Mouse (Mus musculus) embryonic facial prominence, embryonic 10.5 days (tissue): Measurements from ENCODE around the gene Adap1. TPM values are rescaled to one million over a fixed set of nuclear protein-coding genes. Genes with fewer than 3 reads are reported as not detected.
A peak's percentile ranks its signal among the peaks of the same experiment; 100 is the strongest.
"Not testable (repeated sequence)": the region's sequence is repeated elsewhere in the genome, so short reads cannot be mapped to it uniquely, and the experiment has no call there.

Experiments
- DNase-seq: peaks from one replicate; pipeline ENCODE4 v3.0.0-alpha.2; 2017; ENCODE audit warnings: low spot score
- H3K27ac ChIP-seq: fragments of 300-500 bp; sonication (generic); replicated peaks from 2 replicates; pipeline ENCODE4 v1.5.1; 2016; ENCODE audit warnings: mild to moderate bottlenecking
- H3K27me3 ChIP-seq: fragments of 300-500 bp; sonication (generic); replicated peaks from 2 replicates; pipeline ENCODE4 v1.6.1; 2016; ENCODE audit warnings: low read depth, mild to moderate bottlenecking; ENCODE audit not compliant: poor library complexity, severe bottlenecking
- H3K36me3 ChIP-seq: fragments of 300-500 bp; sonication (generic); replicated peaks from 2 replicates; pipeline ENCODE4 v1.6.1; 2016; ENCODE audit warnings: mild to moderate bottlenecking, moderate library complexity
- H3K4me1 ChIP-seq: fragments of 300-500 bp; sonication (generic); 2 replicates; pipeline ENCODE4 v1.6.1; 2016
- H3K4me3 ChIP-seq: fragments of 300-500 bp; sonication (generic); 2 replicates; pipeline ENCODE4 v1.5.1; 2016; ENCODE audit warnings: mild to moderate bottlenecking, moderate library complexity
- H3K9me3 ChIP-seq: fragments of 300-500 bp; sonication (generic); 2 replicates; pipeline ENCODE4 v1.6.1; 2016; ENCODE audit warnings: mild to moderate bottlenecking
- WGBS: fragments of 180-500 bp; shearing (Covaris S2); methylation state at CpG from one replicate; pipeline ENCODE4 v1.1.7; 2016; 5-methylcytosine and 5-hydroxymethylcytosine counted together
- polyA plus RNA-seq: library from polyadenylated mRNA; unstranded; fragments of >200 nt; fragmentation: Nextera tagmentation; extraction: Ambion mirVana; gene quantifications from 2 replicates; pipeline ENCODE4 v1.2.1, GENCODE M21; 2016

The Adap1 gene
- polyA plus RNA-seq, 1 experiment from 2014 or later = 0.51 TPM

- no peak for DNase-seq
Measured at GRCm38 (mm10) chr5:139345364-139345714, 19.9 kb upstream of the Adap1 start.

GRCm38 (mm10) chr5:139344687-139345363 is 19.4 kb upstream of the Adap1 start:
- H3K4me3 ChIP-seq = peak overlapping the region; percentile 87
- under 1% methylated on average over 33 of the region's 33 CpGs for WGBS
- H3K36me3 ChIP-seq = peaks cover 30% of the 10 kb centered on the region
- no peaks in the 10 kb centered on the region for H3K9me3 ChIP-seq
- H3K27me3 ChIP-seq = peaks cover 9% of the 10 kb centered on the region
- peaks cover 30% of the 10 kb centered on the region for H3K4me1 ChIP-seq
- H3K27ac ChIP-seq = peak overlapping the region; percentile 93
- DNase-seq = peak; percentile 96

More at GRCm38 (mm10) chr5:139345364-139345714, 19.9 kb upstream of the Adap1 start:
- WGBS = 13% methylated on average over 5 of the region's 5 CpGs
- Histone ChIP-seq H3K27me3 (peaks cover 9% of the 10 kb centered on the region), H3K4me3 (peak overlapping the region; percentile 87), H3K27ac (peak overlapping the region; percentile 93), H3K36me3 (peaks cover 25% of the 10 kb centered on the region), H3K9me3 (no peaks in the 10 kb centered on the region), H3K4me1 (peaks cover 33% of the 10 kb centered on the region)

- WGBS = 6% methylated on average over 12 of the region's 12 CpGs
- Histone ChIP-seq H3K4me1 (peaks cover 27% of the 10 kb centered on the region), H3K36me3 (peaks cover 37% of the 10 kb centered on the region), H3K27me3 (peaks cover 9% of the 10 kb centered on the region), H3K27ac (peak overlapping the region; percentile 93), H3K4me3 (peak overlapping the region; percentile 87), H3K9me3 (no peaks in the 10 kb centered on the region)
- peak; percentile 88 for DNase-seq
Measured at GRCm38 (mm10) chr5:139344021-139344686, 18.7 kb upstream of the Adap1 start.

GRCm38 (mm10) chr5:139338891-139339290 is 13.5 kb upstream of the Adap1 start:
- H3K27me3 ChIP-seq = no peaks in the 10 kb centered on the region
- H3K36me3 ChIP-seq = peaks cover 85% of the 10 kb centered on the region
- no peak overlapping the region for H3K27ac ChIP-seq
- no peak for DNase-seq
- H3K4me3 ChIP-seq = no peak overlapping the region
- no peaks in the 10 kb centered on the region for H3K9me3 ChIP-seq
- WGBS = 88% methylated on average over 11 of the region's 11 CpGs
- peaks cover 7% of the 10 kb centered on the region for H3K4me1 ChIP-seq

- no peak overlapping the region for H3K4me3 ChIP-seq
- peaks cover 85% of the 10 kb centered on the region for H3K36me3 ChIP-seq
- no peak for DNase-seq
- 93% methylated on average over 3 of the region's 3 CpGs for WGBS
- no peaks in the 10 kb centered on the region for H3K9me3 ChIP-seq
- no peaks in the 10 kb centered on the region for H3K27me3 ChIP-seq
- no peak overlapping the region for H3K27ac ChIP-seq
- H3K4me1 ChIP-seq = peaks cover 3% of the 10 kb centered on the region
Measured at GRCm38 (mm10) chr5:139338403-139338802, 13.0 kb upstream of the Adap1 start.

- Histone ChIP-seq H3K4me1 (no peaks in the 10 kb centered on the region), H3K27ac (no peak overlapping the region), H3K27me3 (no peaks in the 10 kb centered on the region), H3K9me3 (no peaks in the 10 kb centered on the region), H3K36me3 (peaks cover 84% of the 10 kb centered on the region), H3K4me3 (no peak overlapping the region)
- DNase-seq = no peak
- 82% methylated on average over 13 of the region's 13 CpGs for WGBS
Measured at GRCm38 (mm10) chr5:139337826-139338370, 12.5 kb upstream of the Adap1 start.

- Histone ChIP-seq H3K9me3 (no peaks in the 10 kb centered on the region), H3K27ac (no peak overlapping the region), H3K4me1 (peaks cover 5% of the 10 kb centered on the region), H3K27me3 (no peaks in the 10 kb centered on the region), H3K4me3 (no peak overlapping the region), H3K36me3 (peaks cover 63% of the 10 kb centered on the region)
- no peak for DNase-seq
- 95% methylated on average over 4 of the region's 4 CpGs for WGBS
Measured at GRCm38 (mm10) chr5:139335634-139336033, 10.2 kb upstream of the Adap1 start.

- H3K36me3 ChIP-seq = peaks cover 50% of the 10 kb centered on the region
- not testable (repeated sequence) for H3K9me3 ChIP-seq, H3K4me3 ChIP-seq, H3K4me1 ChIP-seq, H3K27ac ChIP-seq, H3K27me3 ChIP-seq, DNase-seq
- 84% methylated on average over 10 of the region's 10 CpGs for WGBS
Measured at GRCm38 (mm10) chr5:139334394-139334793, 9.0 kb upstream of the Adap1 start.

GRCm38 (mm10) chr5:139333301-139334013 is 8.0 kb upstream of the Adap1 start:
- H3K27ac ChIP-seq = no peak overlapping the region
- peaks cover 5% of the 10 kb centered on the region for H3K4me1 ChIP-seq
- H3K27me3 ChIP-seq = no peaks in the 10 kb centered on the region; the same call in 1 of the 2 replicates
- no peaks in the 10 kb centered on the region for H3K9me3 ChIP-seq
- H3K36me3 ChIP-seq = peaks cover 41% of the 10 kb centered on the region
- H3K4me3 ChIP-seq = no peak overlapping the region
- WGBS = 84% methylated on average over 16 of the region's 16 CpGs
- DNase-seq = no peak

GRCm38 (mm10) chr5:139332590-139333272 is 7.3 kb upstream of the Adap1 start:
- no peak for DNase-seq
- H3K27me3 ChIP-seq = peaks cover under 1% of the 10 kb centered on the region
- WGBS = 85% methylated on average over 8 of the region's 8 CpGs
- peaks cover 34% of the 10 kb centered on the region for H3K36me3 ChIP-seq
- H3K4me1 ChIP-seq = peaks cover 5% of the 10 kb centered on the region
- H3K4me3 ChIP-seq = no peak overlapping the region
- no peaks in the 10 kb centered on the region for H3K9me3 ChIP-seq
- H3K27ac ChIP-seq = no peak overlapping the region; the same call in 1 of the 2 replicates

GRCm38 (mm10) chr5:139331742-139332141 is 6.3 kb upstream of the Adap1 start:
- Histone ChIP-seq H3K27ac (no peak overlapping the region), H3K4me1 (peaks cover 5% of the 10 kb centered on the region), H3K36me3 (peaks cover 24% of the 10 kb centered on the region), H3K27me3 (peaks cover 11% of the 10 kb centered on the region), H3K9me3 (no peaks in the 10 kb centered on the region), H3K4me3 (no peak overlapping the region)
- DNase-seq = peak; percentile 84
- WGBS = 24% methylated on average over 8 of the region's 8 CpGs

- H3K4me1 ChIP-seq = peaks cover 5% of the 10 kb centered on the region
- 77% methylated on average over 7 of the region's 7 CpGs for WGBS
- no peak for DNase-seq
- peaks cover 15% of the 10 kb centered on the region for H3K36me3 ChIP-seq
- H3K27ac ChIP-seq = no peak overlapping the region
- no peaks in the 10 kb centered on the region for H3K9me3 ChIP-seq
- no peak overlapping the region for H3K4me3 ChIP-seq
- peaks cover 20% of the 10 kb centered on the region for H3K27me3 ChIP-seq
Measured at GRCm38 (mm10) chr5:139330766-139331165, 5.3 kb upstream of the Adap1 start.
